Comparison of ENCODE assay signal across 8 mouse cellular contexts in the genomic region with DNA sequence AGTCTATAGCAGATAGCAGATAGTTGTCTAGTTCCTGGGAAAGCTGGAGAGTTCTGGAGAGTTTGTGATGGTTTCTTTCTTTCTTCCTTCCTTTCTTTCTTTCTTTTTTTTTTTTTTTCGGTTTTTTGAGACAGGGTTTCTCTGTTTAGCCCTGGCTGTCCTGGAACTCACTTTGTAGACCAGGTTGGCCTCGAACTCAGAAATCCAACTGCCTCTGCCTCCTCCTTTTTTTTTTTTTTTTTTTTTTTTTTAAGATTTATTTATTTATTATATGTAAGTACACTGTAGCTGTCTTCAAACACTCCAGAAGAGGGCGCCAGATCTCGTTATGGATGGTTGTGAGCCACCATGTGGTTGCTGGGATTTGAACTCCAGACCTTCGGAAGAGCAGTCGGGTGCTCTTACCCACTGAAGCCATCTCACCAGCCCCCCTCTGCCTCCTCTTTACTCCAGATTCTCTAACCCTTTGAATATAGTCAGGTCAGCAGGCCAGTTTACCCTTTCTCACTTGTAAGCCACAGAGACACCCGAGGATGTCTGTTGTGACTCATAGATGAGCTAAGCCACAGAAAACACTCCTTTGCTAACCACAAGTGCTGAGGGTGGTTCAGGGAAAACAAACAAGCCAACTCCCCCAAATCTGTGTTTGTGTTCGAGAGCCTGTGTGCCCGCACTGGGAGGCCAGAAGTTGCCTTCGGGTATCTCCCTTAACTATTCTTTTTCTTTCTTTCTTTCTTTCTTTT. TPM values are rescaled to one million over a fixed set of nuclear protein-coding genes. Genes with fewer than 3 reads are reported as not detected.
A peak's percentile ranks its signal among the peaks of the same experiment; 100 is the strongest.
DNase-seq lines count a peak whose midpoint lies in the region; ATAC-seq and TF ChIP-seq lines count a peak whose summit lies in the region.
"Not testable (repeated sequence)": the region's sequence is repeated elsewhere in the genome, so short reads cannot be mapped to it uniquely, and the experiment has no call there.

No protein-coding gene starts in this region.

- WGBS in liver, embryonic 14.5 days (ENCODE audit: insufficient replicate concordance), result 60% methylated on average over 10 of the region's 10 CpGs

- H3K9me3 ChIP-seq in liver, embryonic 14.5 days (ENCODE audit: control insufficient read depth, low read length), result not testable (repeated sequence)

- not testable (repeated sequence) for H3ac ChIP-seq in C2C12 (ENCODE audit: control insufficient read depth, insufficient read length, low read depth); myocyte (ENCODE audit: control insufficient read depth, insufficient read length)

- peak overlapping the region; percentile 89 for H3K27ac ChIP-seq in bone marrow macrophage, adult 2 months (ENCODE audit: insufficient read depth, low read depth, low read length)
- not testable (repeated sequence) for H3K27ac ChIP-seq in liver, embryonic 14.5 days

- not testable (repeated sequence) for TF ChIP-seq CTCF in C2C12 (IDR thresholded peaks at IDR 0.05; ENCODE audit: control insufficient read depth, insufficient read depth, insufficient read length)
- peak; percentile 20; the same call in 1 of the 2 replicates for TF ChIP-seq CTCF in bone marrow macrophage, adult 2 months (IDR thresholded peaks at IDR 0.05; ENCODE audit: low read depth, low read length)
- peak; percentile 43 for TF ChIP-seq CTCF in liver, embryonic 14.5 days (IDR thresholded peaks at IDR 0.05; ENCODE audit: low read depth)

- not testable (repeated sequence) for H3K4me2 ChIP-seq in liver, embryonic 14.5 days (ENCODE audit: low read depth)
- peak overlapping the region; percentile 99 for H3K4me2 ChIP-seq in myocyte (ENCODE audit: low read depth)

- not testable (repeated sequence) for H3K4me3 ChIP-seq in C2C12 (ENCODE audit: insufficient read depth, poor library complexity, severe bottlenecking); bone marrow macrophage, adult 2 months (ENCODE audit: insufficient read depth, low read length); liver, embryonic 14.5 days (ENCODE audit: insufficient read depth in 1 of 2, low read depth in 2 of 2, low read length in 2 of 2)
- peak overlapping the region; percentile 88 for H3K4me3 ChIP-seq in myocyte

- H3K27me3 ChIP-seq in C2C12 (ENCODE audit: control insufficient read depth, insufficient read depth, insufficient read length); liver, embryonic 14.5 days (ENCODE audit: control insufficient read depth, insufficient read depth, low read length); myocyte (ENCODE audit: control insufficient read depth, insufficient read depth, insufficient read length): not testable (repeated sequence)

- H3K79me3 ChIP-seq in C2C12 (ENCODE audit: low read depth), result peaks cover 32% of the 10 kb centered on the region

- not testable (repeated sequence) for H3K9ac ChIP-seq in liver, embryonic 14.5 days (replicated peaks)

- H3K4me1 ChIP-seq in bone marrow macrophage, adult 2 months (ENCODE audit: control insufficient read depth, insufficient read depth, low read length), result peaks cover 14% of the 10 kb centered on the region
- H3K4me1 ChIP-seq in liver, embryonic 14.5 days (replicated peaks; ENCODE audit: control insufficient read depth in 2 of 2, insufficient read depth in 2 of 2, low read length in 1 of 2), result peaks cover 13 to 14% of the 10 kb centered on the region in 2 experiments

- TF ChIP-seq POLR2A in bone marrow macrophage, adult 2 months (IDR thresholded peaks at IDR 0.05; ENCODE audit: borderline replicate concordance, low read depth, low read length), result not testable (repeated sequence)
- peak; percentile 30 for TF ChIP-seq POLR2A in myocyte (IDR thresholded peaks at IDR 0.05; ENCODE audit: insufficient read length, low read depth)

- ATAC-seq in inflammation-experienced regulatory T-cells, adult 6 months, result peak; percentile 25
- not testable (repeated sequence) for ATAC-seq in liver, embryonic 14.5 days (ENCODE audit: insufficient read depth)

- DNase-seq in Muller cell, postnatal 12 days (ENCODE audit: inconsistent ontology term), result peak; percentile 56
- peak; percentile 39 for DNase-seq in fibroblast of lung, adult 2 months (ENCODE audit: low read depth)
- not testable (repeated sequence) for DNase-seq in liver, embryonic 14.5 days (ENCODE audit: low read depth in 3 of 3, low spot score in 3 of 3)
- peak; percentile 21 for DNase-seq in thymus, postnatal 14 days

- H3K79me2 ChIP-seq in C2C12 (ENCODE audit: control insufficient read depth, insufficient read depth) (peaks cover 33% of the 10 kb centered on the region), myocyte (ENCODE audit: control insufficient read depth, insufficient read depth) (peaks cover 30% of the 10 kb centered on the region)

- H3K36me3 ChIP-seq in C2C12 (ENCODE audit: control insufficient read depth, insufficient read depth); liver, embryonic 14.5 days (replicated peaks; ENCODE audit: control insufficient read depth, insufficient read depth, low read depth); myocyte (ENCODE audit: control insufficient read depth, insufficient read depth): not testable (repeated sequence)

- TF ChIP-seq EP300 in liver, embryonic 14.5 days (IDR thresholded peaks at IDR 0.05; ENCODE audit: low read depth), result not testable (repeated sequence)

TF ChIP-seq in C2C12, 6 proteins besides CTCF, POLR2A, EP300 and RAD21:
- peak; percentile 65 for TF ChIP-seq FOSL1 (IDR thresholded peaks at IDR 0.05; ENCODE audit: insufficient read depth, low read length, poor library complexity, severe bottlenecking)

TF ChIP-seq in myocyte, 11 proteins besides CTCF, POLR2A, EP300 and RAD21:
- TF ChIP-seq CEBPB (IDR thresholded peaks at IDR 0.05; ENCODE audit: insufficient read depth, poor library complexity, severe bottlenecking), result peak; percentile 21; the same call in 1 of the 2 replicates

RNA-seq across cellular contexts. Expression of a gene that starts 1.4 kb away (rescaled TPM):
- polyA plus RNA-seq in C2C12 (2012; fragmentation: generic; extraction: Trizol) (262 TPM), myocyte (2012; fragmentation: generic; extraction: Trizol) (349 TPM)
- polyA plus RNA-seq in bone marrow macrophage, adult 2 months (2012; ENCODE audit: insufficient read depth, insufficient read length, missing spikeins), result 570 and 586 TPM in 2 replicates
- polyA plus RNA-seq in inflammation-experienced regulatory T-cells, adult 6 months (2017; shearing (Covaris generic)), result 100 to 1,000 TPM in 2 of 3 experiments, 10 to 100 TPM in 1; 85.5 to 164 (median 109) TPM
- 121 and 145 TPM in 2 replicates for polyA plus RNA-seq in liver, embryonic 14.5 days (2012; rRNA removed)
- 107 and 112 TPM in 2 replicates for polyA plus RNA-seq in liver, embryonic 14.5 days (2014; fragmentation: Nextera tagmentation; extraction: Ambion mirVana)

RNA-seq across cellular contexts. Expression of a gene that starts 25.4 kb away (rescaled TPM):
- polyA plus RNA-seq in C2C12 (2012; fragmentation: generic; extraction: Trizol) (28.8 TPM), myocyte (2012; fragmentation: generic; extraction: Trizol) (49.5 TPM)
- polyA plus RNA-seq in bone marrow macrophage, adult 2 months (2012; ENCODE audit: insufficient read depth, insufficient read length, missing spikeins), result 8.7 and 9.3 TPM in 2 replicates
- not detected for polyA plus RNA-seq in inflammation-experienced regulatory T-cells, adult 6 months (2017; shearing (Covaris generic))
- polyA plus RNA-seq in liver, embryonic 14.5 days (2012; rRNA removed), result 0.87 and 1.1 TPM in 2 replicates
- 1.2 and 1.6 TPM in 2 replicates for polyA plus RNA-seq in liver, embryonic 14.5 days (2014; fragmentation: Nextera tagmentation; extraction: Ambion mirVana)
